26 mouse cellular contexts compared by ENCODE assay signal in the genomic region with DNA sequence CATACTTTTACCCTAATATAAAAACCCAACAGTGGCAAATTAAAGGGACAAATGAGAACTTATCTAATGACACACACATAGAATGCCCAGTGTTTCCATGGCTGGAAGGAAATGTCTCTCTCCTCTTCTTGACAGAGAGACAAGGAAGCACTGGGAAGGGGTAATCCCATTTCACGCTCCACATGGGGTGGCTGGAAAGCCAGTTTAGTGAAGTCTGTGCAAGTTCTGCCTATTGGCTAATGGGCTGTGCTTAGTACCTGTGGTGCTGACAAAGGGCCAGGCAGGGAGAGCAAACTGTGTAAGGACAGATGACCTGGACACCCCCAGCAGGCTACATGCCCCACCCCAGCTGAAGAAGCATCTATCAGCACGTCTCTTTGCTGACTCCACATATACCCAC. TPM values are rescaled to one million over a fixed set of nuclear protein-coding genes. Genes with fewer than 3 reads are reported as not detected.
DNase-seq lines count a peak whose midpoint lies in the region; ATAC-seq lines count a peak whose summit lies in the region.
"Had no signal": no experiment of that assay in that cellular context is flagged by ENCODE, and none has a peak within 500 bp of the region (broad histone marks: within the 10 kb centered on the region; RNA-seq: fewer than 3 reads in every experiment).

No protein-coding gene starts in this region.

- ATAC-seq in midbrain, embryonic 11.5 days (ENCODE audit: low FRiP score): peak; percentile 69
- no peak for ATAC-seq in midbrain, embryonic 15.5 days (replicated peaks)
- no peak; the same call in 1 of the 2 replicates for ATAC-seq in midbrain, embryonic 14.5 days (ENCODE audit: low FRiP score, low TSS enrichment)
- ATAC-seq: forebrain, embryonic 13.5 days; liver, embryonic 12.5 days had no signal

- peaks cover 17% of the 10 kb centered on the region for H3K27me3 ChIP-seq in midbrain, embryonic 11.5 days (ENCODE audit: control insufficient read depth, insufficient read depth, low read length)
- H3K27me3 ChIP-seq in midbrain, embryonic 15.5 days (replicated peaks): no peaks in the 10 kb centered on the region; the same call in none of the 2 replicates
- H3K27me3 ChIP-seq in midbrain, embryonic 14.5 days (ENCODE audit: control insufficient read depth, insufficient read depth, low read length): no peaks in the 10 kb centered on the region
- H3K27me3 ChIP-seq: embryonic facial prominence, embryonic 12.5 days; forebrain, embryonic 13.5 days; heart, embryonic 13.5 days; hindbrain, embryonic 13.5 days; limb, embryonic 13.5 days; liver, embryonic 12.5 days; neural tube, embryonic 13.5 days; stomach, embryonic 15.5 days had no signal

- WGBS in midbrain, embryonic 11.5 days: 31% methylated on average over 2 of the region's 2 CpGs
- 31% methylated on average over 2 of the region's 2 CpGs for WGBS in midbrain, embryonic 15.5 days
- WGBS in midbrain, embryonic 14.5 days: 24% methylated on average over 2 of the region's 2 CpGs

- DNase-seq in cerebellum, postnatal 14 days: peak; percentile 81 to 84
- DNase-seq in cerebellum, adult 11-12 months: no peak
- DNase-seq in midbrain, embryonic 11.5 days (ENCODE audit: low spot score, missing footprints): peak; percentile 94
- DNase-seq in midbrain, embryonic 14.5 days: peak; percentile 72
- no peak for DNase-seq in adrenal gland, adult 18-20 months (ENCODE audit: low spot score in 2 of 2)
- no peak for DNase-seq in lung, adult 18-20 months
- DNase-seq: adrenal gland, postnatal 25 days; cerebellum, adult 11 months; cerebellum, postnatal 36 days; gastrocnemius, postnatal 36 days; heart, adult 2 months; heart, postnatal 14 days; kidney, adult 8-10 months; kidney, postnatal 10 days; lung, adult 2 months; lung, postnatal 14 days; thymus, postnatal 36 days had no signal

- no peak overlapping the region for H3K27ac ChIP-seq in midbrain, embryonic 11.5 days (ENCODE audit: low read depth, low read length)
- no peak overlapping the region for H3K27ac ChIP-seq in midbrain, embryonic 15.5 days
- H3K27ac ChIP-seq in midbrain, embryonic 14.5 days (replicated peaks; ENCODE audit: low read depth, low read length): no peak overlapping the region
- H3K27ac ChIP-seq: embryonic facial prominence, embryonic 12.5 days; forebrain, embryonic 13.5 days; heart, adult 2 months; heart, embryonic 13.5 days; hindbrain, embryonic 13.5 days; limb, embryonic 13.5 days; liver, embryonic 12.5 days; neural tube, embryonic 13.5 days; stomach, embryonic 15.5 days had no signal

- H3K9ac ChIP-seq in midbrain, embryonic 11.5 days (ENCODE audit: low read length): no peak overlapping the region
- H3K9ac ChIP-seq in midbrain, embryonic 15.5 days: no peak overlapping the region
- no peak overlapping the region for H3K9ac ChIP-seq in midbrain, embryonic 14.5 days (replicated peaks; ENCODE audit: low read length)
- H3K9ac ChIP-seq: embryonic facial prominence, embryonic 12.5 days; forebrain, embryonic 13.5 days; heart, embryonic 13.5 days; hindbrain, embryonic 13.5 days; limb, embryonic 13.5 days; liver, embryonic 12.5 days; neural tube, embryonic 13.5 days; stomach, embryonic 15.5 days had no signal

- no peak overlapping the region for H3K4me2 ChIP-seq in midbrain, embryonic 11.5 days
- H3K4me2 ChIP-seq in midbrain, embryonic 15.5 days: no peak overlapping the region
- no peak overlapping the region for H3K4me2 ChIP-seq in midbrain, embryonic 14.5 days (ENCODE audit: low read length)
- H3K4me2 ChIP-seq: embryonic facial prominence, embryonic 12.5 days; forebrain, embryonic 13.5 days; heart, embryonic 13.5 days; hindbrain, embryonic 13.5 days; limb, embryonic 13.5 days; liver, embryonic 12.5 days; neural tube, embryonic 13.5 days; stomach, embryonic 15.5 days had no signal

- H3K4me3 ChIP-seq in midbrain, embryonic 11.5 days (ENCODE audit: low read depth, low read length): no peak overlapping the region
- H3K4me3 ChIP-seq in midbrain, embryonic 15.5 days: no peak overlapping the region
- no peak overlapping the region for H3K4me3 ChIP-seq in midbrain, embryonic 14.5 days (replicated peaks; ENCODE audit: low read depth, low read length)
- H3K4me3 ChIP-seq: embryonic facial prominence, embryonic 12.5 days; forebrain, embryonic 13.5 days; heart, adult 2 months; heart, embryonic 13.5 days; hindbrain, embryonic 13.5 days; limb, embryonic 13.5 days; liver, embryonic 12.5 days; neural tube, embryonic 13.5 days; stomach, embryonic 15.5 days had no signal

- no peaks in the 10 kb centered on the region for H3K9me3 ChIP-seq in midbrain, embryonic 11.5 days (ENCODE audit: control insufficient read depth, low read length)
- no peaks in the 10 kb centered on the region for H3K9me3 ChIP-seq in midbrain, embryonic 15.5 days
- no peaks in the 10 kb centered on the region for H3K9me3 ChIP-seq in midbrain, embryonic 14.5 days (ENCODE audit: control insufficient read depth, low read length)
- H3K9me3 ChIP-seq: embryonic facial prominence, embryonic 12.5 days; forebrain, embryonic 13.5 days; heart, embryonic 13.5 days; hindbrain, embryonic 13.5 days; limb, embryonic 13.5 days; liver, embryonic 12.5 days; neural tube, embryonic 13.5 days; stomach, embryonic 15.5 days had no signal

- H3K4me1 ChIP-seq in midbrain, embryonic 11.5 days (ENCODE audit: control insufficient read depth, insufficient read depth, low read length): no peaks in the 10 kb centered on the region
- peaks cover 4% of the 10 kb centered on the region; the same call in 1 of the 2 replicates for H3K4me1 ChIP-seq in midbrain, embryonic 15.5 days
- no peaks in the 10 kb centered on the region for H3K4me1 ChIP-seq in midbrain, embryonic 14.5 days (ENCODE audit: control insufficient read depth, insufficient read depth, low read length)
- H3K4me1 ChIP-seq: embryonic facial prominence, embryonic 12.5 days; forebrain, embryonic 13.5 days; heart, embryonic 13.5 days; hindbrain, embryonic 13.5 days; limb, embryonic 13.5 days; liver, embryonic 12.5 days; neural tube, embryonic 13.5 days; stomach, embryonic 15.5 days had no signal

- no peaks in the 10 kb centered on the region for H3K36me3 ChIP-seq in midbrain, embryonic 11.5 days (ENCODE audit: control insufficient read depth, insufficient read depth, low read length)
- H3K36me3 ChIP-seq in midbrain, embryonic 15.5 days (replicated peaks): no peaks in the 10 kb centered on the region
- no peaks in the 10 kb centered on the region for H3K36me3 ChIP-seq in midbrain, embryonic 14.5 days (ENCODE audit: control insufficient read depth, insufficient read depth, low read length)
- H3K36me3 ChIP-seq: liver, embryonic 12.5 days; neural tube, embryonic 13.5 days; stomach, embryonic 15.5 days had no signal

RNA-seq across cellular contexts. Expression of a gene that starts 40.4 kb away (rescaled TPM):
- 14.9 and 15.3 TPM in 2 replicates for polyA plus RNA-seq in midbrain, embryonic 11.5 days (2014; fragmentation: Nextera tagmentation; extraction: Ambion mirVana)
- 10.2 and 12.8 TPM in 2 replicates for polyA plus RNA-seq in midbrain, embryonic 15.5 days (2015; fragmentation: Nextera tagmentation; extraction: Ambion mirVana)
- 11.1 and 11.5 TPM in 2 replicates for polyA plus RNA-seq in midbrain, embryonic 14.5 days (2014; fragmentation: Nextera tagmentation; extraction: Ambion mirVana)
- total RNA-seq in adrenal gland, adult 18-20 months (2021): 1 to 10 TPM; 6.2 to 9.1 TPM

RNA-seq across cellular contexts. Expression of a gene that starts 55.9 kb away (rescaled TPM):
- polyA plus RNA-seq in midbrain, embryonic 11.5 days (2014; fragmentation: Nextera tagmentation; extraction: Ambion mirVana): 11.2 and 12.7 TPM in 2 replicates
- polyA plus RNA-seq in midbrain, embryonic 15.5 days (2015; fragmentation: Nextera tagmentation; extraction: Ambion mirVana): 14.6 and 14.9 TPM in 2 replicates
- 34.0 and 43.4 TPM in 2 replicates for polyA plus RNA-seq in midbrain, embryonic 14.5 days (2014; fragmentation: Nextera tagmentation; extraction: Ambion mirVana)
- 10 to 100 TPM in 1 of 2 experiments, 1 to 10 TPM in 1; 2.6 to 12.3 TPM for total RNA-seq in adrenal gland, adult 18-20 months (2021)

Comparison
In these comparisons a context has a peak if more than half of its experiments do, and no peak if none do; other contexts are left out.
1. DNase-seq: peak in cerebellum, postnatal 14 days (2 of 2), midbrain, embryonic 11.5 days (single experiment) and midbrain, embryonic 14.5 days (single experiment); none in cerebellum, adult 11-12 months (single experiment), adrenal gland, adult 18-20 months (0 of 2) and lung, adult 18-20 months (0 of 2).